Mouse (Mus musculus) G1E (cell line): ENCODE measurements around the gene Sntb2. TPM values are rescaled to one million over a fixed set of nuclear protein-coding genes. Genes with fewer than 3 reads are reported as not detected.

ENCODE experiments used
- ATAC-seq: 2 replicates; pipeline ENCODE4 v1.8.0; 2016; ENCODE audit warnings: mild to moderate bottlenecking; ENCODE audit not compliant: insufficient number of reproducible peaks, poor library complexity, low FRiP score, severe bottlenecking; ENCODE audit errors: extremely low read depth
- DNase-seq: peaks from one replicate; pipeline ENCODE4 v3.0.0; 2012; ENCODE audit warnings: low spot score
- H3K27me3 ChIP-seq: 2 replicates; pipeline ENCODE4 v1.6.1; 2012; ENCODE audit warnings: mild to moderate bottlenecking, low read length, inconsistent platforms; ENCODE audit not compliant: insufficient read depth
- H3K36me3 ChIP-seq: replicated peaks from 2 replicates; pipeline ENCODE3; 2012; ENCODE audit warnings: mild to moderate bottlenecking, inconsistent platforms
- H3K4me1 ChIP-seq: 2 replicates; pipeline ENCODE4 v1.6.1; 2012; ENCODE audit warnings: low read depth, low read length, inconsistent platforms, mixed read lengths; ENCODE audit not compliant: insufficient read depth
- H3K4me3 ChIP-seq: 2 replicates; pipeline ENCODE4 v1.5.1; 2012; ENCODE audit warnings: low read depth, mild to moderate bottlenecking, inconsistent platforms, low read length, moderate library complexity, mixed read lengths
- H3K9me3 ChIP-seq: replicated peaks from 2 replicates; pipeline ENCODE4 v1.6.1; 2012; ENCODE audit warnings: inconsistent platforms
- CTCF ChIP-seq: IDR thresholded peaks from 2 replicates; pipeline ENCODE4 v1.5.1; 2012; ENCODE audit warnings: low read depth, low read length, inconsistent platforms, mixed read lengths
- GATA1 ChIP-seq: IDR thresholded peaks from 2 replicates; pipeline ENCODE4 v1.6.1; 2012; ENCODE audit warnings: borderline replicate concordance, low read length, inconsistent platforms, mixed read lengths
- GATA2 ChIP-seq: IDR thresholded peaks from 2 replicates; pipeline ENCODE4 v1.6.1; 2012; ENCODE audit warnings: low read depth, low read length, inconsistent platforms, borderline replicate concordance
- POLR2AphosphoS5 ChIP-seq: IDR thresholded peaks from 2 replicates; pipeline ENCODE4 v1.6.1; 2012; ENCODE audit warnings: low read depth, low read length, inconsistent platforms; ENCODE audit not compliant: insufficient replicate concordance
- TAL1 ChIP-seq: conservative IDR thresholded peaks from 2 replicates; pipeline ENCODE4 v1.6.1; 2012; ENCODE audit warnings: low read depth, low read length, inconsistent platforms, mixed read lengths
- polyA plus RNA-seq: library from polyadenylated mRNA; stranded (reverse); fragments of >175 nt; gene quantifications from 2 replicates; pipeline ENCODE4 v1.2.3, GENCODE M21; 2012
- total RNA-seq, 2 experiments: library from RNA; stranded (forward) in 1 of 2; stranded (reverse) in 1 of 2; fragments of 200-1000 nt in 1 of 2; fragments of >200 nt in 1 of 2; fragmentation: Nextera tagmentation in 1 of 2; gene quantifications; 2 replicates each; pipeline ENCODE4 v1.2.3; 2014 to 2017

Gene Sntb2
- total and polyA plus RNA-seq, 3 experiments: 6.5 to 9.4 (median 8.1) TPM

DNA sequence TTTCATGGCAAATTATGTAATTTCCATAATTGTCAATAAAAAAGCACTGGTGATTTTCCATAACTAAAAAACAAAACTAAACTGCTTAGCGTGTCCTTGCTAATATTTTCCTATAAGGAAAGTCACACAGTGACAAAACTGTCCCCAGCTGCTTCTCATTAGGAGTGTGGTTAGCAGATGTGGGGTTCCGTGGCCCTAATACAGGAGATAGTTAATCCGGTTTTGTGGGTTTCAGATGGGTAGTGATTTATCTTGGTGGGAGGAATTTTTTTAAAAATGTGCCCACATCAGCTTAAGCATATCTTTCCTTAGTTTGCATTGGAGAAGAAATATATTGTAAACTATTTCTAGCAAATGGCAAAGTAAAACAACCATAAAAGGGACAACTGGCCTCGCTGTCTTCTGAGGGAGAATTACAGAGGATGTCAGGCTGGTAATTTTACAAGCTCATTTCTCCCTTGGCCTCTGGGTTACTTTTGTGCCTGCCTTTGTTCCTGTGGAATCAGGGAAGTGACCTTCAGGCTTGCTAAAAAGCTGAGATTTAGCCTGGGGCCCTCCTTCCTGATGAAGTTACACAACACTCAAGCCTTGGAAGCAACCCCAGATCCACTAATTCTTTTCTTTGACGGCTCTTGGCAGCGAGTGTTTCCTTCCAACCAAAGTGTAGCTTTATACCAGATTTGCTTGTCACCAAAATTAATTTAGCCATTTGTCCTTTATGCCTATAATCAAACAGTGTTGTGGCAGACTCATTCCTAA is 6.2 kb upstream of the Sntb2 start:
- TF ChIP-seq TAL1 (no peak), POLR2AphosphoS5 (no peak)
- ATAC-seq (no peak), DNase-seq (no peak)
- H3K9me3 ChIP-seq: no peaks in the 10 kb centered on the region
- no peak overlapping the region for H3K4me3 ChIP-seq
- peaks cover 8% of the 10 kb centered on the region for H3K36me3 ChIP-seq
- peaks cover 21% of the 10 kb centered on the region for H3K4me1 ChIP-seq
- peaks cover 3% of the 10 kb centered on the region for H3K27me3 ChIP-seq

DNA sequence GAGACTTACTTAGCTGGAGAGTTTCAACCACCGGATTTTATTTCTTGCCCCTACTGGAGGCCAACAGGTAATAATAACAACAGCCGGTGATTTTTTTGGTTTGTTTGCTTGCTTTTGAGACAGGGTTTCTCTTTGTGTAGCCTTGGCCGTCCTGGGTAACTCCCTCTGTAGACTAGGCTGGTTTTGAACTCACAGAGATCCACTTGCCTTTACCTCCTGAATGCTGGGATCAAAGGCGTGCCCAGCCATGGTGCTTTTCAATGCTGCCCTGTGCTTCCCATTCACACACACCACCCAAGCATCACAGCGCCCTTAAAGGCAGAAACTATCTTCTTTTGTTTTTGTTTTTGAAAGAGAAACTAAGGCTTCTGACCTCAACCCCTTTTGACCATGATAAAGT is 5.6 kb upstream of the Sntb2 start:
- no peak for DNase-seq
- H3K27me3 ChIP-seq: peaks cover 3% of the 10 kb centered on the region
- H3K4me3 ChIP-seq: no peak overlapping the region
- no peak for ATAC-seq
- TF ChIP-seq GATA2 (no peak), TAL1 (no peak), GATA1 (no peak), POLR2AphosphoS5 (no peak)
- no peaks in the 10 kb centered on the region for H3K9me3 ChIP-seq
- H3K4me1 ChIP-seq: peaks cover 26% of the 10 kb centered on the region
- H3K36me3 ChIP-seq: peaks cover 2% of the 10 kb centered on the region

DNA sequence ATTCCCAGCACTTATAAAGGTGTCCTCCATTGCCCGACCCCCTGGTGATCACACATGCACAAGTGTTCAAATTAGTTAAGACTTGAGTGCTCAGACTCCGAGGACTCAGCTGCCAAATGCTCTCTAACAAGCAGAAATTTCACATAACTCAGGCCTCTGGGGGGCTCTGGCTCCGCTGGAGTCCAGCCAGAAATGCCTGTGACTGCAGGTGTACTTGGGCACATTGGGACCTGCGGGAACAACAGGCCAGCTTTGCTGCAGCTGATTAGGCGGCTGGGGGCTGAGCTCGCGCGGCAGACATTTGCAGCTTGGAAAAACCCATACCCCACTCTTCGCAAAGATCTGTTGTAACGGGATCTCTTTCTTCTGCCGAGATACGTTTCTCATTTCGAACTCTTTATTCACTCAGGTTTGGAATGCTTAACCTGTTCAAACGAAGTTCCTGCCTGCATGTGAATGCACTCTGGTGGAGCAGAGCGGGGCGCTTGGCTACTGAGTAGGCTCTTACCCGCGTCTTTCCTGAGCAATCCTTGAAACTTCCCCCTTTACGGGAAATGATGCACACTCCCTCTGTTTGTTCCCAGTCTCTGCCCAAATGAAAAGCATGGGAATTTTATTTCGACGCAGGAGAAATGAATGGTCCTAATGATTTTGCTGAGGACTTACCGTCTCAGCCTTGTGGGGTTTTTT is 3.0 kb upstream of the Sntb2 start:
- peaks cover 3% of the 10 kb centered on the region for H3K27me3 ChIP-seq
- DNase-seq: no peak

GRCm38 (mm10) chr8:106933506-106934143 is 1.9 kb upstream of the Sntb2 start:
- peaks cover 48% of the 10 kb centered on the region for H3K4me1 ChIP-seq
- DNase-seq (no peak), ATAC-seq (no peak)
- no peaks in the 10 kb centered on the region for H3K9me3 ChIP-seq
- H3K4me3 ChIP-seq: no peak overlapping the region
- H3K27me3 ChIP-seq: peaks cover 3% of the 10 kb centered on the region
- H3K36me3 ChIP-seq: peaks cover 3% of the 10 kb centered on the region
- TF ChIP-seq GATA1 (no peak), TAL1 (peak; percentile 30)

More for the DNA sequence above, 3.0 kb upstream of the Sntb2 start:
- TF ChIP-seq GATA2 (no peak), TAL1 (no peak), CTCF (no peak), POLR2AphosphoS5 (no peak), GATA1 (no peak)
- peaks cover 47% of the 10 kb centered on the region for H3K4me1 ChIP-seq
- H3K4me3 ChIP-seq: no peak overlapping the region
- H3K9me3 ChIP-seq: no peaks in the 10 kb centered on the region
- no peak for ATAC-seq
- peaks cover under 1% of the 10 kb centered on the region for H3K36me3 ChIP-seq

- no peaks in the 10 kb centered on the region for H3K9me3 ChIP-seq
- H3K4me3 ChIP-seq: no peak overlapping the region
- DNase-seq (no peak), ATAC-seq (no peak)
- H3K27me3 ChIP-seq: peaks cover 3% of the 10 kb centered on the region
- TF ChIP-seq GATA2 (no peak), GATA1 (no peak), POLR2AphosphoS5 (no peak), CTCF (no peak), TAL1 (no peak)
- H3K4me1 ChIP-seq: peaks cover 42% of the 10 kb centered on the region
- H3K36me3 ChIP-seq: peaks cover 4% of the 10 kb centered on the region
These were observed 1.1 kb upstream of the Sntb2 start for GRCm38 (mm10) chr8:106934226-106934977.

- TF ChIP-seq GATA2 (no peak), GATA1 (no peak), POLR2AphosphoS5 (no peak), CTCF (no peak), TAL1 (no peak)
- Histone ChIP-seq H3K27me3 (peaks cover 3% of the 10 kb centered on the region), H3K4me3 (peak overlapping the region; percentile 86), H3K36me3 (peaks cover 8% of the 10 kb centered on the region), H3K9me3 (no peaks in the 10 kb centered on the region), H3K4me1 (peaks cover 40% of the 10 kb centered on the region)
- peak; percentile 68 for DNase-seq
- no peak for ATAC-seq
These were observed 438 bp downstream of the Sntb2 start for GRCm38 (mm10) chr8:106935899-106936477.
